In genomic region chr11:106267871-106268270, GRCm38 (mm10) we compare ENCODE assay signal across 9 mouse cellular contexts. TPM values are rescaled to one million over a fixed set of nuclear protein-coding genes. Genes with fewer than 3 reads are reported as not detected.
DNase-seq lines count a peak whose midpoint lies in the region; ATAC-seq and TF ChIP-seq lines count a peak whose summit lies in the region.
"Had no signal": no experiment of that assay in that cellular context is flagged by ENCODE, and none has a peak within 500 bp of the region (broad histone marks: within the 10 kb centered on the region; RNA-seq: fewer than 3 reads in every experiment).

No protein-coding gene starts in this region.

- DNase-seq in lung, postnatal 4 days = no peak
- DNase-seq in intestine, embryonic 14.5 days (ENCODE audit: low spot score) = no peak
- DNase-seq in adrenal gland, postnatal 14 days = no peak
- DNase-seq in gastrocnemius, postnatal 25 days = no peak

- H3K4me1 ChIP-seq in lung, embryonic 15.5 days = peaks cover 43% of the 10 kb centered on the region
- H3K4me1 ChIP-seq in embryonic facial prominence, embryonic 12.5 days = peaks cover 35% of the 10 kb centered on the region
- peaks cover 33% of the 10 kb centered on the region for H3K4me1 ChIP-seq in intestine, embryonic 14.5 days (replicated peaks; ENCODE audit: control insufficient read depth, insufficient read depth, low read length)
- H3K4me1 ChIP-seq in small intestine, adult 2 months (ENCODE audit: control insufficient read depth, insufficient read depth, insufficient read length, low read length) = peaks cover 29% of the 10 kb centered on the region

- no peak for ATAC-seq in lung, embryonic 15.5 days (ENCODE audit: borderline replicate concordance, extremely low read depth, low FRiP score, low TSS enrichment)
- ATAC-seq in embryonic facial prominence, embryonic 12.5 days (ENCODE audit: insufficient number of reproducible peaks, insufficient read depth, low FRiP score, low TSS enrichment) = no peak
- ATAC-seq in intestine, embryonic 14.5 days (replicated peaks; ENCODE audit: low FRiP score, low TSS enrichment, low read depth) = no peak

- H3K9me3 ChIP-seq in lung, embryonic 15.5 days = no peaks in the 10 kb centered on the region
- H3K9me3 ChIP-seq in embryonic facial prominence, embryonic 12.5 days = no peaks in the 10 kb centered on the region
- H3K9me3 ChIP-seq in intestine, embryonic 14.5 days (ENCODE audit: control insufficient read depth, low read length) = no peaks in the 10 kb centered on the region
- H3K9me3 ChIP-seq: megakaryocyte, embryonic 14.5 days had no signal

- peaks cover 49% of the 10 kb centered on the region for H3K36me3 ChIP-seq in lung, embryonic 15.5 days
- H3K36me3 ChIP-seq in embryonic facial prominence, embryonic 12.5 days = peaks cover 46% of the 10 kb centered on the region
- peaks cover 50% of the 10 kb centered on the region for H3K36me3 ChIP-seq in intestine, embryonic 14.5 days (ENCODE audit: control insufficient read depth, insufficient read depth, low read length)
- peaks cover 42% of the 10 kb centered on the region for H3K36me3 ChIP-seq in small intestine, adult 2 months (ENCODE audit: control insufficient read depth, insufficient read depth, low read length)

- peak overlapping the region; percentile 49 for H3K4me2 ChIP-seq in lung, embryonic 15.5 days
- peak overlapping the region; percentile 2; the same call in 1 of the 2 replicates for H3K4me2 ChIP-seq in embryonic facial prominence, embryonic 12.5 days (replicated peaks)
- H3K4me2 ChIP-seq in intestine, embryonic 14.5 days (ENCODE audit: low read length) = peak overlapping the region; percentile 41

- H3K9ac ChIP-seq in lung, embryonic 15.5 days = no peak overlapping the region
- peak overlapping the region; percentile 7; the same call in 1 of the 2 replicates for H3K9ac ChIP-seq in embryonic facial prominence, embryonic 12.5 days
- no peak overlapping the region for H3K9ac ChIP-seq in intestine, embryonic 14.5 days (ENCODE audit: low read length)

- peak overlapping the region; percentile 82 for H3K27ac ChIP-seq in lung, embryonic 15.5 days
- peak overlapping the region; percentile 69 for H3K27ac ChIP-seq in embryonic facial prominence, embryonic 12.5 days
- H3K27ac ChIP-seq in intestine, embryonic 14.5 days (ENCODE audit: low read depth) = peak overlapping the region; percentile 79
- H3K27ac ChIP-seq in small intestine, adult 2 months (ENCODE audit: insufficient read depth, low read depth, low read length) = peak overlapping the region; percentile 70

- 0 out of 2 replicates have a peak overlapping the region, but pooled peaks have one; percentile 20 for H3K4me3 ChIP-seq in lung, embryonic 15.5 days
- H3K4me3 ChIP-seq in embryonic facial prominence, embryonic 12.5 days = no peak overlapping the region
- no peak overlapping the region for H3K4me3 ChIP-seq in intestine, embryonic 14.5 days (ENCODE audit: low read depth, low read length)
- H3K4me3 ChIP-seq in small intestine, adult 2 months (ENCODE audit: low read depth, low read length) = no peak overlapping the region; the same call in 1 of the 2 replicates
- H3K4me3 ChIP-seq: megakaryocyte, embryonic 14.5 days had no signal

- 61% methylated on average over 5 of the region's 5 CpGs for WGBS in lung, embryonic 15.5 days
- 70% methylated on average over 5 of the region's 5 CpGs for WGBS in embryonic facial prominence, embryonic 12.5 days
- WGBS in intestine, embryonic 14.5 days = 63% methylated on average over 5 of the region's 5 CpGs
- WGBS in small intestine, adult 2 months = 29% methylated on average over 5 of the region's 5 CpGs

- no peaks in the 10 kb centered on the region for H3K27me3 ChIP-seq in lung, embryonic 15.5 days
- no peaks in the 10 kb centered on the region for H3K27me3 ChIP-seq in embryonic facial prominence, embryonic 12.5 days
- no peaks in the 10 kb centered on the region for H3K27me3 ChIP-seq in intestine, embryonic 14.5 days (replicated peaks; ENCODE audit: control insufficient read depth, insufficient read depth, low read length)
- H3K27me3 ChIP-seq in small intestine, adult 2 months (ENCODE audit: control insufficient read depth, insufficient read depth, low read length) = no peaks in the 10 kb centered on the region
- H3K27me3 ChIP-seq: megakaryocyte, embryonic 14.5 days had no signal

- no peak for TF ChIP-seq CTCF in small intestine, adult 2 months (IDR thresholded peaks at IDR 0.05; ENCODE audit: extremely low read depth, insufficient read length, insufficient replicate concordance, low read depth, low read length)

- no peak for TF ChIP-seq POLR2A in small intestine, adult 2 months (IDR thresholded peaks at IDR 0.05; ENCODE audit: low read depth, low read length)

RNA-seq across cellular contexts. Expression of gene Smarcd2, which starts 4.9 kb away (rescaled TPM):
- 79.1 and 81.6 TPM in 2 replicates for polyA plus RNA-seq in lung, embryonic 15.5 days (2015; fragmentation: Nextera tagmentation; extraction: Ambion mirVana)
- polyA plus RNA-seq in embryonic facial prominence, embryonic 12.5 days (2016; fragmentation: Nextera tagmentation; extraction: Ambion mirVana) = 71.5 and 75.1 TPM in 2 replicates
- polyA plus RNA-seq in intestine, embryonic 14.5 days (2014; fragmentation: Nextera tagmentation; extraction: Ambion mirVana) = 64.4 and 72.4 TPM in 2 replicates
- polyA plus RNA-seq in small intestine, adult 2 months (2012; rRNA removed) = 40.6 and 101 TPM in 2 replicates
- total RNA-seq in adrenal gland, postnatal 14 days (2021) = 79.9 and 91.0 TPM in 2 replicates
- total RNA-seq in gastrocnemius, postnatal 25 days (2021) = 10 to 100 TPM; 10.3 to 16.6 TPM

RNA-seq across cellular contexts. Expression of gene Tcam1, which starts 8.6 kb away (rescaled TPM):
- polyA plus RNA-seq in lung, embryonic 15.5 days (2015; fragmentation: Nextera tagmentation; extraction: Ambion mirVana) = 0.23 and 0.24 TPM in 2 replicates
- 0.24 and 0.47 TPM in 2 replicates for polyA plus RNA-seq in embryonic facial prominence, embryonic 12.5 days (2016; fragmentation: Nextera tagmentation; extraction: Ambion mirVana)
- polyA plus RNA-seq in intestine, embryonic 14.5 days (2014; fragmentation: Nextera tagmentation; extraction: Ambion mirVana) = 0.16 and 0.26 TPM in 2 replicates
- 0.05 TPM in 2 replicates for polyA plus RNA-seq in small intestine, adult 2 months (2012; rRNA removed)
- total RNA-seq in adrenal gland, postnatal 14 days (2021) = 0.11 and 0.23 TPM in 2 replicates
- under 1 TPM in 1 of 2 experiments, not detected in 1; 0.08 TPM for total RNA-seq in gastrocnemius, postnatal 25 days (2021)

RNA-seq across cellular contexts. Expression of gene Psmc5, which starts 11.9 kb away (rescaled TPM):
- polyA plus RNA-seq in lung, embryonic 15.5 days (2015; fragmentation: Nextera tagmentation; extraction: Ambion mirVana) = 271 and 275 TPM in 2 replicates
- polyA plus RNA-seq in embryonic facial prominence, embryonic 12.5 days (2016; fragmentation: Nextera tagmentation; extraction: Ambion mirVana) = 315 and 316 TPM in 2 replicates
- 248 and 256 TPM in 2 replicates for polyA plus RNA-seq in intestine, embryonic 14.5 days (2014; fragmentation: Nextera tagmentation; extraction: Ambion mirVana)
- 10.2 and 19.4 TPM in 2 replicates for polyA plus RNA-seq in small intestine, adult 2 months (2012; rRNA removed)
- total RNA-seq in adrenal gland, postnatal 14 days (2021) = 141 and 146 TPM in 2 replicates
- total RNA-seq in gastrocnemius, postnatal 25 days (2021) = 100 to 1,000 TPM; 126 to 130 TPM

RNA-seq across cellular contexts. Expression of gene Ftsj3, which starts 12.0 kb away (rescaled TPM):
- 50.2 and 54.1 TPM in 2 replicates for polyA plus RNA-seq in lung, embryonic 15.5 days (2015; fragmentation: Nextera tagmentation; extraction: Ambion mirVana)
- 63.3 and 67.0 TPM in 2 replicates for polyA plus RNA-seq in embryonic facial prominence, embryonic 12.5 days (2016; fragmentation: Nextera tagmentation; extraction: Ambion mirVana)
- 65.1 and 69.9 TPM in 2 replicates for polyA plus RNA-seq in intestine, embryonic 14.5 days (2014; fragmentation: Nextera tagmentation; extraction: Ambion mirVana)
- 2.8 and 3.9 TPM in 2 replicates for polyA plus RNA-seq in small intestine, adult 2 months (2012; rRNA removed)
- total RNA-seq in adrenal gland, postnatal 14 days (2021) = 66.1 and 77.0 TPM in 2 replicates
- 10 to 100 TPM; 19.4 to 21.9 TPM for total RNA-seq in gastrocnemius, postnatal 25 days (2021)

RNA-seq across cellular contexts. Expression of gene Gh, which starts 33.8 kb away (rescaled TPM):
- polyA plus RNA-seq in lung, embryonic 15.5 days (2015; fragmentation: Nextera tagmentation; extraction: Ambion mirVana) = not detected in 2 replicates
- not detected in 2 replicates for polyA plus RNA-seq in embryonic facial prominence, embryonic 12.5 days (2016; fragmentation: Nextera tagmentation; extraction: Ambion mirVana)
- not detected in 2 replicates for polyA plus RNA-seq in intestine, embryonic 14.5 days (2014; fragmentation: Nextera tagmentation; extraction: Ambion mirVana)
- polyA plus RNA-seq in small intestine, adult 2 months (2012; rRNA removed) = 0.24 TPM in 1 of 2 replicates, not detected in the other
- total RNA-seq in adrenal gland, postnatal 14 days (2021) = not detected in 2 replicates
- not detected for total RNA-seq in gastrocnemius, postnatal 25 days (2021)
- polyA plus RNA-seq: gonadal fat pad, adult 2 months had no signal

Comparison
In these comparisons a context has a peak if more than half of its experiments do, and no peak if none do; other contexts are left out.
1. RNA of gene Psmc5, which starts 11.9 kb away (polyA plus RNA-seq): 315 to 316 TPM in embryonic facial prominence, embryonic 12.5 days, 271 to 275 TPM in lung, embryonic 15.5 days and 248 to 256 TPM in intestine, embryonic 14.5 days; 10.2 to 19.4 TPM in small intestine, adult 2 months; every median in the first group is over 10 times any median in the second.
2. Peak in every context shown above with its lines, with median percentiles within 50 percentile points of each other: H3K27ac ChIP-seq and H3K4me2 ChIP-seq.